Mouse (Mus musculus) kidney, adult 2 months (tissue): ENCODE data around the gene Mepe. TPM values are rescaled to one million over a fixed set of nuclear protein-coding genes. Genes with fewer than 3 reads are reported as not detected.

ENCODE experiments used
- DNase-seq: peaks from one replicate; pipeline ENCODE4 v3.0.0; 2021
- H3K27ac ChIP-seq: fragments of 200-500 bp; 2 replicates; pipeline ENCODE4 v1.5.1; 2012; ENCODE audit warnings: low read depth, low read length, control low read depth, inconsistent platforms; ENCODE audit not compliant: insufficient read depth
- H3K27me3 ChIP-seq: fragments of 200-500 bp; replicated peaks from 2 replicates; pipeline ENCODE4 v1.6.1; 2012; ENCODE audit warnings: mild to moderate bottlenecking, moderate library complexity, low read length, inconsistent platforms; ENCODE audit not compliant: control insufficient read depth, insufficient read depth
- H3K36me3 ChIP-seq: fragments of 200-500 bp; 2 replicates; pipeline ENCODE4 v1.6.1; 2012; ENCODE audit warnings: mild to moderate bottlenecking, moderate library complexity, low read length, inconsistent platforms; ENCODE audit not compliant: control insufficient read depth, insufficient read depth
- H3K4me1 ChIP-seq: fragments of 200-500 bp; 2 replicates; pipeline ENCODE4 v1.6.1; 2011; ENCODE audit warnings: low read length; ENCODE audit not compliant: control insufficient read depth, insufficient read depth
- H3K4me3 ChIP-seq: fragments of 200-500 bp; 2 replicates; pipeline ENCODE4 v1.5.1; 2011; ENCODE audit warnings: mild to moderate bottlenecking, low read depth, low read length, control low read depth; ENCODE audit not compliant: insufficient read depth
- CTCF ChIP-seq: fragments of 200-500 bp; conservative IDR thresholded peaks from 2 replicates; pipeline ENCODE4 v1.5.1; 2011; ENCODE audit warnings: low read depth, mild to moderate bottlenecking, control low read depth, low read length, moderate library complexity, mixed read lengths; ENCODE audit not compliant: insufficient read depth, insufficient read length
- POLR2A ChIP-seq: fragments of 200-500 bp; IDR thresholded peaks from one replicate; pipeline ENCODE4 v1.6.1; 2011; ENCODE audit warnings: low read depth, low read length, control low read depth
- WGBS: fragments of 180-500 bp; shearing (Covaris S2); methylation state at CpG from one replicate; pipeline ENCODE4 v1.1.7; 2018; 5-methylcytosine and 5-hydroxymethylcytosine counted together
- polyA plus RNA-seq: library from polyadenylated mRNA; depleted of rRNA; stranded (reverse); fragments of >200 nt; gene quantifications from 2 replicates; pipeline ENCODE4 v1.2.3, GENCODE M21; 2012

Gene Mepe
- polyA plus RNA-seq, 1 experiment: not detected

- Histone ChIP-seq H3K4me3 (no peak overlapping the region), H3K4me1 (no peaks in the 10 kb centered on the region; the same call in 1 of the 2 replicates), H3K27ac (no peak overlapping the region), H3K36me3 (no peaks in the 10 kb centered on the region), H3K27me3 (no peaks in the 10 kb centered on the region)
- TF ChIP-seq POLR2A: no peak
- no peak for TF ChIP-seq CTCF
- DNase-seq: no peak
- 79% methylated on average over 4 of the region's 4 CpGs for WGBS
Measured at GRCm38 (mm10) chr5:104337491-104337890, 12.4 kb downstream of the Mepe start.

DNA sequence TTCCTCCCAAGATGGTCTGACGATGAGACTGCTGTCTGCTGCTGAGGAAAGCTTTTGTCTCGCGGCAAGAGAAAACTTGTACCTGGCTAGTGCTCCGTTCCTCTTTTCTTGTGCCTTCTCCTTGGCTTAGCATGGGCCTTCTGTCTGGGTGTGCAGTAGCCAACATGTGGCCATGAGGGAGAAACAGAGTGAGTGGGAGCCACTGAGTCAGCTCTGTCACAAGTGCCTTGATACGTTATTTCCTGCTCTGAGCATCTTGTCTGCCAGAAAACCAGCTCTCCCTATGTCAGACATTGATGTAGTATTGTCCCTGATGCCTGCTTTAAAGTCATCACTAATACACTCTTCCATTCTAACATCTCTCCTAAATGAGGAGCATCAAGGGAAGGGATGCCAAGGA is 13.9 kb downstream of the Mepe start:
- Histone ChIP-seq H3K36me3 (no peaks in the 10 kb centered on the region), H3K27me3 (no peaks in the 10 kb centered on the region), H3K4me1 (no peaks in the 10 kb centered on the region), H3K27ac (no peak overlapping the region), H3K4me3 (no peak overlapping the region)
- 82% methylated on average over 5 of the region's 5 CpGs for WGBS
- no peak for TF ChIP-seq POLR2A
- TF ChIP-seq CTCF: no peak
- DNase-seq: no peak

- DNase-seq: peak; percentile 26
- Histone ChIP-seq H3K4me3 (no peak overlapping the region), H3K36me3 (no peaks in the 10 kb centered on the region), H3K27ac (no peak overlapping the region), H3K27me3 (no peaks in the 10 kb centered on the region), H3K4me1 (no peaks in the 10 kb centered on the region)
- 16% methylated on average over 14 of the region's 14 CpGs for WGBS
- TF ChIP-seq CTCF (peak; percentile 72), POLR2A (no peak)
Measured at GRCm38 (mm10) chr5:104339706-104340512, 14.8 kb downstream of the Mepe start.

- H3K4me1 ChIP-seq: no peaks in the 10 kb centered on the region
- no peak for DNase-seq
- no peak overlapping the region for H3K4me3 ChIP-seq
- H3K27me3 ChIP-seq: no peaks in the 10 kb centered on the region
- H3K27ac ChIP-seq: no peak overlapping the region
- TF ChIP-seq CTCF: no peak
- TF ChIP-seq POLR2A: no peak
- no peaks in the 10 kb centered on the region for H3K36me3 ChIP-seq
- WGBS: 88% methylated on average over 4 of the region's 4 CpGs
Measured at GRCm38 (mm10) chr5:104340513-104340829, 15.3 kb downstream of the Mepe start.

DNA sequence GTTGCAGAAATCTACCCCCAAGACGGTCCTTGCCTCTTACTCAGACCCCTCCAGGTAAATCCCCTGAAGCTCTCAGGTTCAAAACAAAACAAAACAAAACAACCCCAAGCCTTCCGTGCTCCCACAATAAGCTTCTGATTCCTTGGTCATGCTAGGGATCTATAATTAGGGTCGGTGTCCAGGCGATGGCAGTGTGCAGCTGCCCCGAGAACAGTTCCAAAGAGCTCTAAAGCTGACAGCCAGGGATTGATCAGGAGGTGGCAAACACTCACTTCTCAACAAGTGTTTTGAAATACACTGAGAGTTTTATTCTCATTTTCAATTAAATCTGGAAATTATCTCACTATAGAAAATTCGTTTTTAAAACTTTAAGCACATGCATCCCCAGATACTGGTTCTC is 17.8 kb downstream of the Mepe start:
- Histone ChIP-seq H3K4me3 (no peak overlapping the region), H3K36me3 (no peaks in the 10 kb centered on the region), H3K27me3 (no peaks in the 10 kb centered on the region), H3K27ac (no peak overlapping the region), H3K4me1 (no peaks in the 10 kb centered on the region)
- DNase-seq: peak; percentile 39
- 27% methylated on average over 6 of the region's 6 CpGs for WGBS
- TF ChIP-seq POLR2A: no peak
- peak; percentile 72 for TF ChIP-seq CTCF

DNA sequence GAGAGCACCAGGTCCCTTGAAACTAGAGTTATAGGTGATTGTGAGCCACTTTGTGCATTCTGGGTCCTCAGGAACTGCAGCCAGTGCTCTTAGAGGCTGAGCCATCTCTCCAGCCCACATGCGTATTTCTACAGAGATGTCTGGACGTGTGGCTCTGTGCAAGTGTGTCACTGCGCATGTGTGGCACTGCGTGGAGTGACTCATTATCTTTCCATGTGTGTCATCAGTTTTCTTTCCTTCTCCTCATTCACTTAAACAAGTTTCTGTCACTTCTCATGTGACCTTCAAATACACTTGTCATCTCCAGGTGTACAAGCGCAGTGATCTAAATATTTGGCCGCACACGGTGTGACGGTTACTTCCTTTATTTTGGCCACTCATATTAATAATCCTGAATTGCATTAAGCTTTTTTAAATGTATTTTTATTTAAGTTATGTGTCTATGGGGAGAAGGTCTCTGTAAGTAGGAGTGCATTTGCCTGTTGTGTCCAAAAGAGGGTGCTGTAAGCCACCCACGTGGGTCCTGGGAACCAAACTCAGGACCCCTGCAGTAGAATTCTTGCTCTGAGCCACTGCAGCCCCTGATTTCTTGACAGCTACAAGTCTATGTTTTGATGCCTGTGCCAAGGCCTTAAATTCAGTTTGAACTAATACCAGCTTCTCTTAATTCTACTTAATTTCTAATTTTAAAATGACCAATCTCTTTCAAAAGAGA is 19.6 kb downstream of the Mepe start:
- no peak overlapping the region for H3K27ac ChIP-seq
- 72% methylated on average over 9 of the region's 9 CpGs for WGBS
- TF ChIP-seq POLR2A (no peak), CTCF (peak; percentile 68)
- no peaks in the 10 kb centered on the region for H3K4me1 ChIP-seq
- H3K4me3 ChIP-seq: no peak overlapping the region
- no peaks in the 10 kb centered on the region for H3K27me3 ChIP-seq
- H3K36me3 ChIP-seq: no peaks in the 10 kb centered on the region
- peak; percentile 44 for DNase-seq

GRCm38 (mm10) chr5:104345241-104345630 is 20.1 kb downstream of the Mepe start:
- H3K27ac ChIP-seq: no peak overlapping the region
- no peaks in the 10 kb centered on the region for H3K4me1 ChIP-seq
- 68% methylated on average over 6 of the region's 6 CpGs for WGBS
- H3K36me3 ChIP-seq: no peaks in the 10 kb centered on the region
- TF ChIP-seq CTCF (no peak), POLR2A (no peak)
- H3K4me3 ChIP-seq: no peak overlapping the region
- DNase-seq: no peak
- H3K27me3 ChIP-seq: no peaks in the 10 kb centered on the region
